Mouse (Mus musculus): ENCODE measurements around the gene Gm10961. TPM values are rescaled to one million over a fixed set of nuclear protein-coding genes. Genes with fewer than 3 reads are reported as not detected.

Gene Gm10961
- total RNA-seq, 2 experiments from 2014 or later = not detected

GRCm38 (mm10) chr3:107652968-107653367 is 21.8 kb downstream of the Gm10961 start:
- intact Hi-C loops (cut with DNase I) = no loop called here
- no peak for DNase-seq (ENCODE audit: low spot score in 2 of 2)

GRCm38 (mm10) chr3:107654861-107655260 is 23.7 kb downstream of the Gm10961 start:
- DNase-seq (ENCODE audit: low spot score in 2 of 2) = no peak
- intact Hi-C loops (cut with DNase I) = no loop called here

- intact Hi-C loops (cut with DNase I) = no loop called here
- no peak for DNase-seq (ENCODE audit: low spot score in 2 of 2)
Measured at GRCm38 (mm10) chr3:107655491-107655890, 24.4 kb downstream of the Gm10961 start.

GRCm38 (mm10) chr3:107656151-107656550 is 25.0 kb downstream of the Gm10961 start:
- no peak for DNase-seq (ENCODE audit: low spot score in 2 of 2)
- intact Hi-C loops (cut with DNase I) = no loop called here

DNA sequence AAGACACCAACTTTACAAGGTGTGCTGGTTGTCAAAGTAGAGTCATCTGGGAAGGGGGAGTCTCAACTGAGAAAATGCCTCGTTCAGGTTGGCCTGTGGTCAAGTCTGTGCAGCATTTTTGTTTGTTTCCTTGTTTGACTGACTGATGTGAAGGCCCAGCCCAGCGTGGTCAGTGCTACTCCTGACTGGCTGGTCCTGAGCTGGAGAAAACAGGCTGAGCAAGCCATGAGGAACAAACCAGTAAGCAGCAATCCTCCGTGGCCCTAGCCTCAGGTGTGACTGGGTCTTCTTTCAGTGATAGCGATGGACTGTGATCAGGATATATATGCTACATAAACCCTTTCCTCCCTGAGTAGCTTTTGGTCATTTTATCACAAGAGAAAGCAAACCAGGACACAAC is 25.8 kb downstream of the Gm10961 start:
- intact Hi-C loops (cut with DNase I) = no loop called here
- DNase-seq (ENCODE audit: low spot score in 2 of 2) = no peak

DNA sequence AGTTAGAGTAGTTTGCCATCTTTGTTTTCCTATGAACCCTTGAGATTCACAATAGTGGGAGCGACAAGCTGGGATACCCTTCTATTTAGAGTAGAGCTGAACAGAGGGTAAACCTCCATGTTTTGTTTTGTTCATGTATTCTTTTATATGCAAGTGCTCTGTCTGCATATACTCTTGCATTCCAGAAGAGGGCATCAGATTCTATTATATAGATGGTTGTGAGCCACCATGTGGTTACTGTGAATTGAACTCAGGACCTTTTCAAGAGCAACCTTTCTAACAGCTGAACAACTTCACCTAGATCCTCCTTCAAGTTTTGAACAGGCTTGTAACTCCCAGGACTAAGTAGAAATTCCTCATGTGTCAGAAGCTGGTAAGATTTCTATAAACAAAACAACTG is 27.9 kb downstream of the Gm10961 start:
- intact Hi-C loops (cut with DNase I) = no loop called here
- DNase-seq (ENCODE audit: low spot score in 2 of 2) = no peak

DNA sequence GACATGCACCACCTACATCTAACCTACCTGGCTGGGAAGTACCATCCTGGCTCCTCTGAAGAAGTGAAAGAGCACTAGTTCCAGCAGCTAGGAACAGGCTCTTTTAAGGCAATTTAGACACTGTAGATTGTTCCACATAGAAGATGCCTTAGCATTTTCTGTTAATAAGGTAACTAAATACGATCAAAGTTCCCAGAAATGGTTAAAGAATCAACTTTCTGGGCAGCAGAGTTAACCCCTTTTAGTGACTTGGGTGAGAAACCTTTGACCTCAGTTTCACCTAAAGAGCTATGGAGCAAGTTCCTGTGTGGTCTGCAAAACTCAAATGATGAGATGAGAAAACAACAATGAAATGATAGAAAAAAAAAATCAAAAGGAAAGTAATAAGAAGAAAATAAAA is 33.5 kb downstream of the Gm10961 start:
- intact Hi-C loops (cut with DNase I) = no loop called here

DNA sequence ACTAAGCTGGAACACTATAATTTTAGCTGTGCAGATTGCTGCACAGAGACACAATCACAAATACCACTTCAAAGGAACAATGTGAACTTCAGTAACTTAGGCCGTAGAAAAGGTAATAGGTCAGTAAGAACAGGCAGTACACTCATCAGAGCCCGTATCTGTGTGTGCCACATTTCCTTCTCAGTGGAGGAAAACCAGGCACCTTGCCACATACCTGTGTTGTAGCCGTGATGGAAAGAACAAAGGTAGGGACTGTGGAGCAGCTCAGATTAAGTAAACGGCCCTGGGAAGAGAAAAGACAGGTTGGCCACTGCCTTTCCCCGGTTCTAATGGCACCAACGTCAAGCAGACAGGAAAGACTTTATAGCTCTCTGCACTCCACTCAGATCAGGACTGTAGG is 36.3 kb downstream of the Gm10961 start:
- no peak for DNase-seq (ENCODE audit: low spot score in 2 of 2)
- intact Hi-C loops (cut with DNase I) = no loop called here

More for the DNA sequence above, 33.5 kb downstream of the Gm10961 start:
- no peak for DNase-seq (ENCODE audit: low spot score in 2 of 2)

DNA sequence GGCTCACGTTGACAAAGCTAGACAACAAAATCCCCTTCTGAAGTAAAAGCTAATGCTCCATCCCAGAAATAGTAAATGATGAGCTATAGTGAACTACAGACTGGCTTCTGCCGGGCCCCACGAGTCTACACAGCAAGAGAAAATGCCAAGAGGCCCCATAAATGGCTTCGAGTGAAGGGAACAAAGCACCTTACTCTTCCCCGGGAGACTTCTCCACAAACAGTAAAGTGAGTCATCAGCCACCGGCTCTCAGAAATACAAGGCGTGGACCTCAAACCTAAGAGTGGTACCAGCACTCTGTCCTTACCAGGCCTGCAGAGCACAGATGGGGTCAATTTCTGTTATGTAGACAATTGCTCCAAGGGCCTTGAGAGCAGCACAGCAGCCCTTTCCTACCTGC is 37.7 kb downstream of the Gm10961 start:
- no peak for DNase-seq (ENCODE audit: low spot score in 2 of 2)
- intact Hi-C loops (cut with DNase I) = no loop called here

- intact Hi-C loops (cut with DNase I) = no loop called here
- DNase-seq (ENCODE audit: low spot score in 2 of 2) = no peak
Measured at GRCm38 (mm10) chr3:107670500-107670899, 39.4 kb downstream of the Gm10961 start.

DNA sequence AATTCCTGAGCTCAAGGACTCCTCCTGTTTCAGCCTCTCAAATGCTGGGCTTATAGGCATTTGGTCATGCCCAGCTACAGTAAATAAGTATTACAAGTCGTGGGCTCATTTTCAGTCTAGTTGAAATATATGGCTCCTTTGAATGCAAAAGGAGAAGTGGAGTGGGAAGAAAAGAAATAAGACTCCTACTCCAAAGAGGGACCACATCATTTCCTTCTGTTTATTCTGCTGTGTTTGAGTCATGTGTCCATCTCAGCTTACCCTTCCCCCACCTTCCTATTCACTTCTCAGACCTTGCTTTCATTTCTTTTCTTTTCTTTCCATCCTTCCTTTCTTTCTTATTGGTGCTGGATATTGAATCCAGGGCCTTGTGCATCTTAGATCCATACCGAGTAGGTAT is 40.4 kb downstream of the Gm10961 start:
- intact Hi-C loops (cut with DNase I) = no loop called here

DNA sequence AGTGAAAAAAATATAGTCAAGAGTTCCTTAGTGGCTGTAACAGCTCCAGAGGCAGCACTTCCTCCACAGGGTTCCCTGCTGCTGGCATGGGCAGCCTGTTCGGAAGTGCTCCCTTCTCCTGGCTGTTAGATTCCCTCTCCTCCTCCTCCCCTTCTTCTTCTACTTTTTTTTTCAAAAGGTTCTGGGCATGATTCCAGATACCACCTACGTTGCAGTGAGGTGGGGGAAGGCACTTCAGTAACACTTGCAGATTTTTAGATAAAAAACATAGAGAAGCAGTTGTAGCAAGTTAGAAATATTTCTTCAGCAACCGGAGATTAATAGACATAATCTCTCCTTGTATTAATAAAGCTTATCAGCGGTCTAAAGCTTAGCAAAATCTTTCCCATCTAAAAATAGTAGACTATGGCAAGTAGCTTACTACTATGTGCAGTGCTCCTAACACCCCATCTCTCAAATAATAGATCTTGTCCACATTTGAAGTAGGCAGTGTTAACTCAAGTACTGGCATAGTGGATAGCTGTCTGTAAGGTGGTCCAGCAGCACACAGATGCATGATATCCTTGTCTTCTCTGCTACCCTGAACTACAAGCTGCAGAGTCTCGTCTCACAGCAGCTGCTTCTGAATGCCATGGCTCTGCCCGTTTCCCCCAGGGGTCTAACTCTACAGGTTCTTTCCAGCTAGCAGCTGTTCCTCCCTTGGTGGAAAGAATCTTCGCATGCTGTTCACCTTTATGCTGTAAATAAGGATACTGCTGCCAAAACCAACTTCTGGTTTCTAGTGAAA is 49.9 kb downstream of the Gm10961 start:
- intact Hi-C loops (cut with DNase I) = no loop called here
- peak; percentile 72 to 86 for DNase-seq (ENCODE audit: low spot score in 2 of 2)

More for the DNA sequence above, 40.4 kb downstream of the Gm10961 start:
- no peak for DNase-seq (ENCODE audit: low spot score in 2 of 2)

Other genes starting within 250 kb of the Gm10961 start
- 10 to 100 TPM; 61.7 to 74.6 TPM for gene Kcnc4, start 171.8 kb upstream of the Gm10961 start, total RNA-seq (2021)
- 100 to 1,000 TPM; 365 to 381 TPM for gene Slc6a17, start 113.3 kb upstream of the Gm10961 start, total RNA-seq (2021)
- gene Ubl4b, start 76.2 kb upstream of the Gm10961 start, total RNA-seq (2021) = under 1 TPM in 1 of 2 experiments, not detected in 1; 0.24 TPM
- gene Alx3, start 36.3 kb upstream of the Gm10961 start, total RNA-seq (2021) = 1 to 10 TPM; 1.1 to 1.9 TPM
- 10 to 100 TPM; 64.3 to 66.9 TPM for gene Strip1, start 372 bp downstream of the Gm10961 start, total RNA-seq (2021)
- gene Ahcyl1, start 65.2 kb downstream of the Gm10961 start, total RNA-seq (2021) = 100 to 1,000 TPM; 304 to 313 TPM
- gene Csf1, start 129.1 kb downstream of the Gm10961 start, total RNA-seq (2021) = 1 to 10 TPM; 9.5 to 9.9 TPM
- gene Eps8l3, start 245.9 kb downstream of the Gm10961 start, total RNA-seq (2021) = not detected